Mouse (Mus musculus): ENCODE data around the gene Dcakd.

DNA sequence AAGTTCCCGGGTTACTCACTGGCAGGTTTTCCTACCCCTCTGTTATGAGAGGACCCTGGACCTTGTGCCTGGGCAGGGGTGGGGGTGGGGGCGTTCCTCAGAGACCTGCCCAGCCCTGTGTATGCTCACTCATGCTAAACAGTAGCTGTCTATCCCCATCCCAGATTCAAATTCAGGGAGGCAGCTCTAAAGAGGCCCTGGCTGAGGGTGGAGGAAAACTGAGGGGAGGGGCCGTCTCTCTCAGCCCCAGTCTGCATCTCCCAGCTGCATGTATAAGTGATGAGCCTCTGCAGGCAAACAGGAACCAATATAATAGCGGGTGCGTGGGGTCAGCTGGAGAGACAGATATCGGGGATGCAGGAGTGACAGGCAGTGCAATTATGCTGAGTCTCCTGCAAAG lies 75.2 kb downstream of the Dcakd start:
- no peak for TF ChIP-seq CTCF (IDR thresholded peaks at IDR 0.05; ENCODE audit: low read depth)
- no peak for TF ChIP-seq EP300 (optimal IDR thresholded peaks at IDR 0.05)

All from stomach, postnatal 0 days (tissue).